Mouse (Mus musculus) brain, adult 2 months (tissue): Measurements from ENCODE around the gene Ankrd33b.

ENCODE experiments used
- DNase-seq: peaks from one replicate; pipeline ENCODE4 v3.0.0; 2011; ENCODE audit warnings: low read depth, low spot score

Gene Ankrd33b

DNA sequence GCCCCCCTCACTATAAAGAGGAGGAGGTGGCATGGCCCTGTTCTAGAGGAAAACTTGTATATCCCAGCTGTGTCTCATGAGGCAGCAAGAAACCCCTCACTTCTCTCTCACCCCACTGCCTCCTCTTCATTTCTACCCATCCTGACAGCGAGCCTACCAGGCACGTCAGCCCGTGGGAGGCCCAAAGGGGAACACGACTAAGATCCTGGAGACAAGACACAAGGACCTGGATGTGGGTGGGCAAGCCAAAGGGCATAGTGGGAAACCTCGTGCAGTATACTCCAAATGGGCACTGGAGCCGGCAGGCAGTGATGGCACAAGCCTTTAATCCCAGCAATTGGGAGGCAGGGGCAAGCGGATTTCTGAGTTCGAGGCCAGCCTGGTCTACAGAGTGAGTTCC lies 1.0 kb upstream of the Ankrd33b start:
- DNase-seq = no peak

DNA sequence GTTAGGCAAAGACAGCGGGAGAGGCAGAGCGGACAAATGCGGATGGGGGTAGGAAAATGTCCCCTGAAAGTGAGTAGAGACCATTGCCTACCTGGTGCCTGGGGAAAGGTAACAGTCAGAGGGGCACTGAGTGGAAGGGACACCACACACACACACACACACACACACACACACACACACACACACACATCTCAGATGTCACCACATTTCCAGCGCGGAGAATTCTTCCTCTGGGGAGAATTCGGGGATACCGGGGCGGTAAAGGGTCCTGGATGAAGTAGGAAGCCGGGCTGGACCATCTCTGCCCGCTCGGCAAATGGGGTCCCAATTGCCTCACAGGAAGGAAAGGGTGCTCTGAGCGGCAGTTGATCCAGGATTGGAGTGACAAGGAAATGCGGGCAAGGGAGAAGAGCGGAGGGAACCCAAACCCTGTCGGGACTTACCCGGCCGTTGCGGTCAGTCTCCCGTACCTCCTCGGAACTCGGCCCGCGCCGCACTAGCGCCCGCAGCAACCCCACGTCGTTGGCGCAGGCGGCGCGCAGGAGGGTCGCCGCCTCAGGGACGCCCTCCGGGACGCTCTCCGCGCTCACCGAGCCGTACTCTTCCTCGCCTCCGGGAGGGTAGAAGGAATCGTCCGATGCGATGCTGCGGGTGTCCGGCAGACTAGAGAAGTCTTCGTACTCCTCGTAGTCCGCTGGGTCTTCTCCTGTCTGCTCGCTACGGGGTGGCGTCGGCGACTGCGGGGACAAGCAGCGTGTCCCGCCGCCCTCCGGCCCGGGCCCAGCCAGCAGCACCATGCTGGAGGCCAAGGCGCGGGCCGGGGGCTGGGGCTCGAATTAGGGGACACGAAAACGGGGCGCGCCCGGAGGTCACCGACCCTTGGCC lies 688 bp downstream of the Ankrd33b start:
- DNase-seq = no peak

GRCm38 (mm10) chr15:31365720-31366591 lies 1.6 kb downstream of the Ankrd33b start:
- no peak for DNase-seq

GRCm38 (mm10) chr15:31365041-31365719 lies 2.3 kb downstream of the Ankrd33b start:
- DNase-seq = no peak

- DNase-seq = no peak
Observed at GRCm38 (mm10) chr15:31364396-31364795, 3.1 kb downstream of the Ankrd33b start.

DNA sequence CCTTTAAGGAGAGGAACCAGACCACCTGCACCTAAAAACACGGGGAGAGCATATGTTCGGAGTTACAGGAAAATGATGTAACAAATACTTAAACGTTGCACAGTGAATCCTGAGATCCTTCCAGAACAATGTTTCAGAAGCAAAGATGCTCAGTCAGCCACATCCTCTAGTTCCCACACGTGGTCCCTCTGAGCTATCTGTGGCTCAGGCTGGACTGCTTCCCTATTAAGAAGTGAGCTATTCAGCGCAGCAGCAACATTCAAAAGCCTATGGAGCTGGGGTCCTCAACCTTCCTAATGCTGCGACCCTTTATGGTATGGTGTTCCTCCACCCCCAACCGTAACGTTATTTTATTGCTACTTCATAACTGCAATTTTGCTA lies 3.6 kb downstream of the Ankrd33b start:
- DNase-seq = no peak

DNA sequence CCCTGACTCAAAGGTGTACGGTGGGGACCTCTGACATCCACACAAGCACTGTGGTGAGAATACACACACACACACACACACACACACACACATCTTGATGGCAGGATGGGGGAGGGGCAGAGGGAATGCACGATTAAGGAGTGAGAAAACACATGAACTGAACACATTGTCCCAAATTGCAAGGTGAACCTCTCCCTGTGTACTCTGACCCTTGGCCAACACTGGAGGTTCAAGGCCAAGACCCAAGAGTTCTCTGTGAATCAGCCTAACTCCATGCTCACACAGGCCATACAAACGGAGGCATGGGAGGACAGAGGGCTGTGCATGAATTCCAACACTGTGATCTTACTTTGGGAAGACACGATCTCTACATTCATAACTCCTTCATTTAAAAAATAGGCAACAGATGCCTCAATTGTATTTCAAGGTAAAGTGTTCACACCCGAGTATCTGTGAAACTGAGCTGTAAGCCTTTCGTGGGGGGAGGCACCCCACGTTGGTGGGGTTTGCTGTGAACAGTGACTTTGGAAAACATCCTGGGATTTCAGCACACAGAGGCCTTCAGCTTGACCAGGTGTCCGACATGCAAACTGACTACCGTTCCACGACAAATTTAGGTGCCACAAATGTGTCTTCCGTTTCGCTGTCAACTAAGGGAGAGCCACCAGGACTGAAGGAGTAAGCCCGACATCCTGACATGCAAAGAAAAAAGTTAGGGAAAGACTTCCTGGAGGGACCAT lies 4.1 kb downstream of the Ankrd33b start:
- DNase-seq = no peak

- DNase-seq = no peak
Observed at GRCm38 (mm10) chr15:31361259-31361853, 6.2 kb downstream of the Ankrd33b start.

DNA sequence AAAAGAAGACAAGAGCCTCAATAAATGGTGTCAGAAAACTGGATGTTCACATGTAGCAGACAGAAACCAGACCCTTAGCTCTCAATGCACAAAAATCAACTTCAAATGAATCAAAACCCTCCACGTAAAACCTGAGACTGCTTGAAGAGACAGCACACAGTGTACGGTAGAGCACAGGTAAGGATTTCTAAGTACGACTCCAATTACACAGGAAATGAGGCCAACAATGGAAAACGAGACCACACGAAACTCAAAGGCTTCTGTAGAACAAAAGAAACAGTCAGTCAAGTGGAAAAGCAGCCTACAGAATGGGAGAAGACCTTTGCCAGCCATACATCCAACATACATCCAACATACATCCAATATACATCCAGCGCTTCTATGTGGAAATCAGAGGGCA lies 6.9 kb downstream of the Ankrd33b start:
- no peak for DNase-seq

DNA sequence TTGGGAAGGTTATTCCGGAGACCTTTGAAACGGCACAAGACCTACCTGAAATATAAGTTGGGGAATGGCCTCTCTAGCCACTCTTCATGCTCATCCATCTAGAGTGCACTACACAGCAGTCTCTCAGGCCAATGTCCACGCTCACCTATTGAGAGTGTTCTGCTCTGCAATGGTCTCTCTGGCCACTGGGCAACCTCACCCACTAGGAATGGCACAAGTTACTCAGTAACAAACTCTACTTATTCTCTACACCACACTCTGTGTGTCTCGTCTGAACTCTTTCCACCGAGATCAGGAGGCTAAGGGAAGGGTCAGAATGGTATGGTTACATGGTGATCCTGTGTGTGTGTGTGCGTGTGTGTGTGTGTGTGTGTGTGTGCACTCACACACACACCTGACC lies 7.7 kb downstream of the Ankrd33b start:
- DNase-seq = no peak

GRCm38 (mm10) chr15:31352494-31353279 lies 14.8 kb downstream of the Ankrd33b start:
- DNase-seq = peak; percentile 72

GRCm38 (mm10) chr15:31349810-31350341 lies 17.6 kb downstream of the Ankrd33b start:
- peak; percentile 70 for DNase-seq

- DNase-seq = no peak
Observed at GRCm38 (mm10) chr15:31349046-31349445, 18.5 kb downstream of the Ankrd33b start.

DNA sequence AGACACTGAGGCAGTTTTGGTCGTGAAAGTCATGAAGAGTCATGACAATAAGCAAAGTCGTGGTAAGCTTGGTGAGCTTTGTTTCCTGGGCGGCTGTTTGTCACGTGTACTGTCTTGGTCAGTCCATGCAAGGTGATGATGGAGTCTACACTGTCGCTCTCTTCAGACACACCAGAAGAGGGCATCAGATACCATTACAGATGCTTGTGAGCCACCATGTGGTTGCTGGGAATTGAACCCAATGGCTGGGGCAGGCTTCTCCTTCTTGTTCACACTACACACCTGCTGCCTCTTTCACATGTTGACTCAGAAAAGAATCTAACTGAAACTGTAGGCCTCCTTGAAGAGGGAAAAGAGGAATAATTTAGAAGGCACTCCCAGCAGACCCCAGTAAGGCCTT lies 19.3 kb downstream of the Ankrd33b start:
- DNase-seq = no peak

- no peak for DNase-seq
Observed at GRCm38 (mm10) chr15:31346508-31346907, 21.0 kb downstream of the Ankrd33b start.

- DNase-seq = no peak
Observed at GRCm38 (mm10) chr15:31345366-31345765, 22.2 kb downstream of the Ankrd33b start.

- DNase-seq = peak; percentile 88
Observed at GRCm38 (mm10) chr15:31344811-31345211, 22.7 kb downstream of the Ankrd33b start.

DNA sequence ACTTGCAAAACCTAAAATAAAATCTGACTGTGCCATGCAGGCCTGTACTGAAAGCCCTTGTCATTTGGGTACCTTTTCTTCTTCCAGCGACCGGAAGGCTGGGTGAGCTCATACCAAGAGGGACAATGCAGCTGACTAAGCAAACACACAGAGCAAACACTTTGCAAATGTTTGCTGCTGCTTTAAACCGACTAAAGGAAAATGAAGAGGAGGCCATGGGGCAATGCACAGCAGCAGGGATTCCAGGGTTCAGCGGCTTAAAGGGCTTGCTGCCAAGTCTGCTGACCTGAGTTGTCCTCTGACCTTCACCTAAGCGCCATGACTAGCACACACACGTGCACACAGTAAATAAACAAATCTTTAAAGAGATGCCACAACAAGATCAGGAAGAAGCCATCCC lies 23.9 kb downstream of the Ankrd33b start:
- no peak for DNase-seq

- DNase-seq = peak; percentile 67
Observed at GRCm38 (mm10) chr15:31342496-31342901, 25.0 kb downstream of the Ankrd33b start.

DNA sequence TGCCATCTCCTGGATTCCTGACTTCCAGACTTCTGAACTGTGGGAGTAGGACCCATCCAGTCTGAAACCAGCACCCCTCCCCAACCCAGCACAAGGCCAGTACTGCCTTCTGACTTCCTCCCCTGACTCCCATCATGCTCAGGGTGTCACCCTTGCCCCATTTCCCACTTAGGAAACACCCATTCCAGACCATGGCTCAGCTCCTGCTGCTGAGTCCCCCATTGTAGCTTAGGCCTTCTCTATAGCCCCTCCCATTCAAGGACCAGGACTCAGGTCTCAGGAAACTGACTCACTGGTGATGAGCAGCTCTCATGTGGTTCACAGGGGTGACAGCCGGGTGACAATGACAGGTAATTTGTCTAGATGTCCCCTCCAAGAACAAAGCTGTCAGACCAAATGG lies 25.5 kb downstream of the Ankrd33b start:
- no peak for DNase-seq
